Mouse (Mus musculus): ENCODE results near the gene Foxc1. TPM values are rescaled to one million over a fixed set of nuclear protein-coding genes. Genes with fewer than 3 reads are reported as not detected.
A peak's percentile ranks its signal among the peaks of the same experiment; 100 is the strongest.

Foxc1 gene
- polyA plus RNA-seq, 1 experiment, result 1.4 TPM

GRCm38 (mm10) chr13:31784757-31785156 lies 21.7 kb upstream of the Foxc1 start:
- no peaks in the 10 kb centered on the region for H3K4me1 ChIP-seq (ENCODE audit: control insufficient read depth, insufficient read depth, low read length)
- TF ChIP-seq POLR2A (IDR thresholded peaks at IDR 0.05; ENCODE audit: borderline replicate concordance, extremely low read depth, low read depth, low read length) (no peak), CTCF (IDR thresholded peaks at IDR 0.05; ENCODE audit: insufficient read depth, low read length) (no peak)
- 62% methylated on average over 7 of the region's 7 CpGs for WGBS
- DNase-seq, result no peak
- H3K4me3 ChIP-seq (replicated peaks; ENCODE audit: extremely low read depth, low read depth, low read length), result no peak overlapping the region

DNA sequence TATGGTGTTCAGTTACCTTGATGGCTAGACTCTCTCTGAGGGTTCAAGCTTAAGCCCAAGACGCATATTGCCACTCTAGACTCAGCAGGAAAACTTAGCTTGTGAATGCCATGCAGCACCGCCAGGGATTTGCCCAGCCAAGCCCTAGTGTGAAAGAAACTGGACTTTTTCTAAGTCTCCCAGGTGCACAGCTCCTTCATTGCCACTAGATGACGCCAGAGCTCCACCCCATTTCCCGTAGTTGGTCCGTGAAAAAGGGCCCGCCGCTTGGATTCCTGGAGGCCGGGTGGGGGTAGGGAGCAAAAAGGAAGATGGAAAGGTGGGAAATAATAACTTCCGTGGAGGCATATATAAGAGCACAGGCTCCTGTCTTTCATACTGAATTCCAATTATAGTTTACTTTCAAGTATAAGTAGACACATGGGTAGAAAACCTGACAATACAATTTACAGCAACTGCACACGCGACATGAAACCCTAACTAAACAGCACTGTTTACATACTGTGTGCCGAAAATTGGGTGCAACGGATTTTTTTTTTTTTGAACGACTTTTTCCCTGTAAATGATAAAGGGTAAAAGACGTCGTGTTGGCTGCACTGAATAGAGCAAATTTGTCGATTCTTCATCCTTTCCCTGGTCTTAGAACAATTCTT lies 13.8 kb upstream of the Foxc1 start:
- WGBS, result 10% methylated on average over 17 of the region's 17 CpGs
- TF ChIP-seq POLR2A (IDR thresholded peaks at IDR 0.05; ENCODE audit: borderline replicate concordance, extremely low read depth, low read depth, low read length), result no peak
- TF ChIP-seq CTCF (IDR thresholded peaks at IDR 0.05; ENCODE audit: insufficient read depth, low read length), result peak; percentile 87
- Histone ChIP-seq H3K4me3 (replicated peaks; ENCODE audit: extremely low read depth, low read depth, low read length) (no peak overlapping the region), H3K4me1 (ENCODE audit: control insufficient read depth, insufficient read depth, low read length) (no peaks in the 10 kb centered on the region)
- no peak for DNase-seq

- H3K4me3 ChIP-seq (replicated peaks; ENCODE audit: extremely low read depth, low read depth, low read length), result no peak overlapping the region
- 30% methylated on average over 5 of the region's 5 CpGs for WGBS
- H3K4me1 ChIP-seq (ENCODE audit: control insufficient read depth, insufficient read depth, low read length), result no peaks in the 10 kb centered on the region; the same call in 1 of the 2 replicates
- no peak for DNase-seq
- TF ChIP-seq POLR2A (IDR thresholded peaks at IDR 0.05; ENCODE audit: borderline replicate concordance, extremely low read depth, low read depth, low read length) (no peak), CTCF (IDR thresholded peaks at IDR 0.05; ENCODE audit: insufficient read depth, low read length) (no peak)
Observed at GRCm38 (mm10) chr13:31793163-31793562, 13.3 kb upstream of the Foxc1 start.

- 36% methylated on average over 10 of the region's 10 CpGs for WGBS
- DNase-seq, result no peak
- no peaks in the 10 kb centered on the region; the same call in 1 of the 2 replicates for H3K4me1 ChIP-seq (ENCODE audit: control insufficient read depth, insufficient read depth, low read length)
- H3K4me3 ChIP-seq (replicated peaks; ENCODE audit: extremely low read depth, low read depth, low read length), result no peak overlapping the region
- TF ChIP-seq POLR2A (IDR thresholded peaks at IDR 0.05; ENCODE audit: borderline replicate concordance, extremely low read depth, low read depth, low read length) (no peak), CTCF (IDR thresholded peaks at IDR 0.05; ENCODE audit: insufficient read depth, low read length) (no peak)
Observed at GRCm38 (mm10) chr13:31797346-31797745, 9.1 kb upstream of the Foxc1 start.

- no peak overlapping the region for H3K4me3 ChIP-seq (replicated peaks; ENCODE audit: extremely low read depth, low read depth, low read length)
- DNase-seq, result no peak
- 19% methylated on average over 9 of the region's 9 CpGs for WGBS
- TF ChIP-seq CTCF (IDR thresholded peaks at IDR 0.05; ENCODE audit: insufficient read depth, low read length) (no peak), POLR2A (IDR thresholded peaks at IDR 0.05; ENCODE audit: borderline replicate concordance, extremely low read depth, low read depth, low read length) (no peak)
- H3K4me1 ChIP-seq (ENCODE audit: control insufficient read depth, insufficient read depth, low read length), result no peaks in the 10 kb centered on the region; the same call in 1 of the 2 replicates
Observed at GRCm38 (mm10) chr13:31798075-31798474, 8.4 kb upstream of the Foxc1 start.

DNA sequence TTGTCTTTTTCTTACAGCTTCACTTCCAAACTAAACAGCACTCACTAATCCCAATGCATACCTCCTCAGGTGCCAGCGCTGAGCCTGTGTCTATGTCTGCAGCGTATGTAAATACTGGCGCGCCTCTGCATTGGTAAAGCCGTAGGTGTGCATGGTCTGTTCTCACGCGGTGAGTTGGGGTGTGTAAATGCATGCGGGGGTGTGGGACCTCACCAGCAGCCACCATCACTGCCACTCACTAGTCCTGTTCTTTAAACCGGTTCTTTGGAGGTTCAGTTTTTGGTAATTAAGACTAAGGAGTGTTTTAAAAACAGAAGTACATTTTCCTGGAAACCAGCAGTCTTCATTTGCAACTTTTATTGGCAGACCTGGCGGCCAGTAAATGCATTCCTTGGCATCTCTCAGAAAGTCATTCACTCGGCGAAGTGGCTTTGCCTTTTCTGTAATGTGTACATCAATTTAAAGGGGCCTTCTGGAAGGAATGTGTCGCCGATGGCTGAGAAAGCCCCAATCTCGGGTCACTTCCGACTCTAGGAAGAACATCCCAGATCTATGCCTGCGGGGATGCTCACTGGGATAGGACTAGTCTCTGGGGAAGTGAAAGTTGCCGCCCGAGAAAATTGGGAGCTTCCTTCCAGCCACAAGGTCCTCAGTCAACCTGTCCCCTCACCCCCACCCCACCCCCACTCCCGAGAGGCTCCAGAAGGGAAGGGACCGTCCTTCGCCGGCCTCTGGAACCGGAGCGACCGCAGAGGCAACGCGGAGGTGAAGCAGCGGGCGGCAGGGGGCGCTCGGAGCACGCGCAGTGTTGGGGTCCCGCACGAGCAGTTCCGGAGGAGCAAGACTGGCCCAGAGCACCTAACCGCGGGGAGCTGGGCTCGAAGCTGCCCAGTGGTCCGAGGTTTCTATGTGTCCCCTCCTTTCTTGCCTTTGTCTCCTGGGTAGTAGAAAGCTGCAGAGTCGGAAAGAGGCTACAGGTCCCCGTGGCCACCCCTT lies 5.6 kb upstream of the Foxc1 start:
- H3K4me3 ChIP-seq (replicated peaks; ENCODE audit: extremely low read depth, low read depth, low read length), result no peak overlapping the region
- TF ChIP-seq POLR2A (IDR thresholded peaks at IDR 0.05; ENCODE audit: borderline replicate concordance, extremely low read depth, low read depth, low read length) (no peak), CTCF (IDR thresholded peaks at IDR 0.05; ENCODE audit: insufficient read depth, low read length) (peak; percentile 55)
- 4% methylated on average over 43 of the region's 43 CpGs for WGBS
- H3K4me1 ChIP-seq (ENCODE audit: control insufficient read depth, insufficient read depth, low read length), result no peaks in the 10 kb centered on the region; the same call in 1 of the 2 replicates
- DNase-seq, result peak; percentile 84

DNA sequence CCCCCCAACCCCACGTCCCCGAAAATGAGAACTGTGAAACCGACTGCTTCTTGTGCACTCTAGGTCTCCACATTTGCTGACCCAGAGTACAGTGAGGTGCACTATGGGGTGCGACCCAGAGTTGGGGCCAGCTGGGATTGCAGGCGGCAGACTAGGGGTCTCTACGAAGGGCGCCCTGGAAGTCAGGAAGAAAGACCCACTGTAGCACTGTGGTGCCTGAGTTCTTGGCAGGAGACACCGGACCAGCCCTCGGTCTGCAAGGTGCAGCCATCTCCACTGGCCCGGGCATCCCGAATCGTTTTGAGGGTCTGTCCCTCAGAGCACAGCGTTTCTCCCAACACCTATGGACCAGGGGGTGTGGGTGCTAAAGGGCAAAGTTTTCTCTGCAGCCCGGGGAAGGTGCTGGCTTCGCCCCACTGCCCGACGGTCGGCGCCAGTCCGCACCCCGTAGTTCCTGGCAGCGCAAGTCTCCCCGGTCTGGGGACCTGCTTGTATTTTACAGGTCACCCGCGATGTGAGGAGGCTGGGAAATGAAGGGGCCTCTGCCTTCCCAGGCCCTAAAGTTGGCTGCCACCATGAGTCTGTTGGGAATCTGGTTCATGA lies 4.6 kb upstream of the Foxc1 start:
- DNase-seq, result no peak
- Histone ChIP-seq H3K4me1 (ENCODE audit: control insufficient read depth, insufficient read depth, low read length) (peaks cover 2% of the 10 kb centered on the region; the same call in 1 of the 2 replicates), H3K4me3 (replicated peaks; ENCODE audit: extremely low read depth, low read depth, low read length) (no peak overlapping the region)
- no peak for TF ChIP-seq CTCF (IDR thresholded peaks at IDR 0.05; ENCODE audit: insufficient read depth, low read length)
- no peak for TF ChIP-seq POLR2A (IDR thresholded peaks at IDR 0.05; ENCODE audit: borderline replicate concordance, extremely low read depth, low read depth, low read length)
- WGBS, result 10% methylated on average over 25 of the region's 25 CpGs

GRCm38 (mm10) chr13:31802447-31802846 lies 4.0 kb upstream of the Foxc1 start:
- 23% methylated on average over 5 of the region's 5 CpGs for WGBS

More at GRCm38 (mm10) chr13:31802447-31802846, 4.0 kb upstream of the Foxc1 start:
- TF ChIP-seq POLR2A (IDR thresholded peaks at IDR 0.05; ENCODE audit: borderline replicate concordance, extremely low read depth, low read depth, low read length) (no peak), CTCF (IDR thresholded peaks at IDR 0.05; ENCODE audit: insufficient read depth, low read length) (no peak)
- peaks cover 4% of the 10 kb centered on the region for H3K4me1 ChIP-seq (ENCODE audit: control insufficient read depth, insufficient read depth, low read length)
- H3K4me3 ChIP-seq (replicated peaks; ENCODE audit: extremely low read depth, low read depth, low read length), result no peak overlapping the region
- no peak for DNase-seq

All from lung, adult 2 months (tissue).